Mouse (Mus musculus): ENCODE measurements around the gene Larp1b. TPM values are rescaled to one million over a fixed set of nuclear protein-coding genes. Genes with fewer than 3 reads are reported as not detected.

Larp1b gene
- polyA plus RNA-seq, 1 experiment from 2014 or later = 16.0 TPM

GRCm38 (mm10) chr3:41083790-41084112, 134.1 kb downstream of the Larp1b start:
- no peaks in the 10 kb centered on the region for H3K27me3 ChIP-seq

GRCm38 (mm10) chr3:41084421-41084820, 134.8 kb downstream of the Larp1b start:
- ATAC-seq (replicated peaks; ENCODE audit: insufficient number of reproducible peaks, insufficient read depth, low FRiP score, low read depth) = no peak
- Histone ChIP-seq H3K4me2 (peak overlapping the region; percentile 78), H3K9me3 (replicated peaks) (no peaks in the 10 kb centered on the region), H3K9ac (no peak overlapping the region), H3K36me3 (no peaks in the 10 kb centered on the region), H3K27me3 (no peaks in the 10 kb centered on the region), H3K4me1 (replicated peaks) (peaks cover 21% of the 10 kb centered on the region), H3K4me3 (peak overlapping the region; percentile 76; the same call in 1 of the 2 replicates), H3K27ac (no peak overlapping the region)
- 82% methylated on average over 5 of the region's 5 CpGs for WGBS

More at GRCm38 (mm10) chr3:41083790-41084112, 134.1 kb downstream of the Larp1b start:
- peaks cover 21% of the 10 kb centered on the region for H3K4me1 ChIP-seq (replicated peaks)
- peak overlapping the region; percentile 78 for H3K4me2 ChIP-seq
- peak overlapping the region; percentile 89 for H3K27ac ChIP-seq
- ATAC-seq (replicated peaks; ENCODE audit: insufficient number of reproducible peaks, insufficient read depth, low FRiP score, low read depth) = peak; percentile 1; the same call in 1 of the 2 replicates
- H3K9ac ChIP-seq = peak overlapping the region; percentile 72
- H3K36me3 ChIP-seq = no peaks in the 10 kb centered on the region
- under 1% methylated on average over 6 of the region's 6 CpGs for WGBS
- H3K4me3 ChIP-seq = peak overlapping the region; percentile 76
- no peaks in the 10 kb centered on the region for H3K9me3 ChIP-seq (replicated peaks)

DNA sequence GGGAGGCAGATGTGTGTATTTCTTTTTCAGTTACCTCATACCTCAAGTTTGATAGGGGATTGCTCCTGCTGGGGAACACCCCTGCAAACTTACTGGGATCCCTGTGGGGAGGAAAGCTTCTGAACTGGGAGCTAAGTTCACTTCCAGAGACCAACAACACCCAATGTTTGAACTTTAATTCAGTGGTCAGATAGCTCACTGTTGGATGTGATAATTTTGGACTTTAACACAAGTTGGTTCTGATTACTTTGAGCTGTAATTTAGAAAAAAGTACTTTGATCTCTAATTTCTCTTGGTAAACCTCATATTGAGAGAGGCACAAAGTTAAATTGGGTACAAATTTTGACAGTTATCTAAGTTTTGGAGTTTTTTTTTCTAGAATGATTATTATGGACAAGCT, 137.4 kb downstream of the Larp1b start:
- Histone ChIP-seq H3K9ac (no peak overlapping the region), H3K9me3 (replicated peaks) (no peaks in the 10 kb centered on the region), H3K4me2 (no peak overlapping the region), H3K27me3 (no peaks in the 10 kb centered on the region), H3K4me1 (replicated peaks) (peaks cover 5% of the 10 kb centered on the region; the same call in 1 of the 2 replicates), H3K27ac (no peak overlapping the region), H3K36me3 (no peaks in the 10 kb centered on the region), H3K4me3 (no peak overlapping the region)
- no peak for ATAC-seq (replicated peaks; ENCODE audit: insufficient number of reproducible peaks, insufficient read depth, low FRiP score, low read depth)

Other genes starting within 250 kb of the Larp1b start
- 0.81 and 0.85 TPM in 2 replicates for gene Slc25a31, start 241.0 kb upstream of the Larp1b start, polyA plus RNA-seq (2015; fragmentation: Nextera tagmentation; extraction: Ambion mirVana)
- gene Hspa4l, start 205.3 kb upstream of the Larp1b start, polyA plus RNA-seq (2015; fragmentation: Nextera tagmentation; extraction: Ambion mirVana) = 29.2 and 34.9 TPM in 2 replicates
- gene Plk4, start 149.8 kb upstream of the Larp1b start, polyA plus RNA-seq (2015; fragmentation: Nextera tagmentation; extraction: Ambion mirVana) = 28.6 and 33.4 TPM in 2 replicates
- 6.3 and 6.6 TPM in 2 replicates for gene Mfsd8, start 102.9 kb upstream of the Larp1b start, polyA plus RNA-seq (2015; fragmentation: Nextera tagmentation; extraction: Ambion mirVana)
- gene Abhd18, start 102.9 kb upstream of the Larp1b start, polyA plus RNA-seq (2015; fragmentation: Nextera tagmentation; extraction: Ambion mirVana) = 14.9 and 18.4 TPM in 2 replicates
- 0.13 TPM in 2 replicates for gene 1700034I23Rik, start 47.3 kb upstream of the Larp1b start, polyA plus RNA-seq (2015; fragmentation: Nextera tagmentation; extraction: Ambion mirVana)
- 44.9 and 45.2 TPM in 2 replicates for gene Pgrmc2, start 133.2 kb downstream of the Larp1b start, polyA plus RNA-seq (2015; fragmentation: Nextera tagmentation; extraction: Ambion mirVana)

All from heart, embryonic 15.5 days (tissue).